Mouse (Mus musculus): ENCODE results near the gene Oxsr1. TPM values are rescaled to one million over a fixed set of nuclear protein-coding genes. Genes with fewer than 3 reads are reported as not detected.
A peak's percentile ranks its signal among the peaks of the same experiment; 100 is the strongest.

The Oxsr1 gene
- total RNA-seq, 2 experiments from 2014 or later, result 32.1 to 33.8 TPM

DNA sequence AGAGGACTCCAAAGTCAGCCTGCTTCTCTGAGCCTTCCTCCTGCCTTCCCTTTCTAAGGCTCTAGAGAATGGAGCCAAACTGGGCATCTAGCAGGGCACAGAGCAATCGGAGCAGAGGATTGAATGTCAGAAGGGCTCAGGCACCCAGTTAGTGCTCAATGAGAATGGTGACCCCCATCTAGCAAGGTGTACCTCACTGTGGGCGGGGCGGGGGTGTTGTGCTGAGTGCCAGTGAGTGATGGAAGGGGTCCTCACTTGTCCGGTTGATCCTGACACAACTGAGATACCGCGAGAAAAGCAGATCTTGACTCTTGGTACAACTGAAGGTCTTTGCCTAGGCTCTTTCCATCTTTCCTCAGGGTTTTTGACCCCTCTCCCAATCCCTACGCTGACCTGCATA lies 16.9 kb upstream of the Oxsr1 start:
- DNase-seq (ENCODE audit: low spot score in 2 of 2), result no peak

DNA sequence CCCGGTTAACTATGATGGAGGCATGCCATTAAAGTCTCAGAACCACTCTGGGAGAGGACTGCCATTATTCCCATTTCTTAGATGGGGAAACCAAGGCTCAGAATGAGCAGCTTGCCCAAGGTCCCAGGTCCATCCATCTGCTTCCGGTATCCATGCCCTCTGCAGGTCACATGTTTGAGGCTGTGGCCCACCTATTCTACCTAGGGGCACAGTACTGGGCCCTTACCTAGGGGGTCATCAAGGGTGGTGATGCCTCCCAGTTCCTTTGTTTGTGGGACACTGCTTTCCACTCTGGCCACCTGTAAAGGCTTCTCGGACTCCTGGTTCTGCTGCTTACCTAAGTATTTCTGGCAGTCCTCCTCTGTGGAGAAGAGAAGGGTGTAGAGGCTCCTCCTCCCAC lies 16.1 kb upstream of the Oxsr1 start:
- DNase-seq (ENCODE audit: low spot score in 2 of 2), result no peak

DNA sequence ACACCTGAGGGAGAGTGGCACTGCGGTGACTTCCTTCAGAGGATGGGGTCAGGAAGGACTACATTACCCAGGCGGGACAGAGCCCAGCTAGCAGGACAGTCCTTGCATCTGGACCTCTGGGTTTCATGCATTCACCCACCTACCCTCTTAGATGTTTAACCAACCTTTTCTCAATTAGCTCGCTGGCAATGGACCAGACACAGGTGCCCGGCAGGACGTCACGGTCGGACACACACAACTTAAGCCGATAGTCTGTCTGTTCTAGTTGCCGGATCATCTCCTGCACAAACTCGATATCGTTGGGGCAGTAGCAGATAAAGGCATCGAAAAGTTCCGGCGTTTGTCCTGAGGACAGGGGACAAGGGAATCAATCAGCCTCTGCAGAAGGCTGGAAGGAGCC lies 15.6 kb upstream of the Oxsr1 start:
- no peak for DNase-seq (ENCODE audit: low spot score in 2 of 2)

DNA sequence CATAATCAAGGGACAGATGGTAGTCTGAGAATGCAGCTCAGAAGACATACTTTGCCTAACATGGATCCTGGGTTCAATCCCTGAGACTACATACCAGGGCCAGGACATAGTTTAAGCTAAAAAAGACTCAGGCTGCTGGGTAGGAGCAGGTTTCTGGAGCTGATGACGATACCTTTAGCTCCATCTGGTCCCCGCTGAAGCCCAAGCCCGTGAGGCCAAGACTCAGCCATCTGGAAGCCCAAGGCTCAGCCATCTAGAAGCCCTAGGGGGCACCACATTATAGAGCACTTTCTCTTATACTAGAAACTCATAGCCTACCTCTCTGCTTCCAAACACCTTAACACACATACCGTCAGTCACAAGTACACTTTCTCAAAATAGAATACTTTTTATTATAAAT lies 13.3 kb upstream of the Oxsr1 start:
- no peak for DNase-seq (ENCODE audit: low spot score in 2 of 2)

DNA sequence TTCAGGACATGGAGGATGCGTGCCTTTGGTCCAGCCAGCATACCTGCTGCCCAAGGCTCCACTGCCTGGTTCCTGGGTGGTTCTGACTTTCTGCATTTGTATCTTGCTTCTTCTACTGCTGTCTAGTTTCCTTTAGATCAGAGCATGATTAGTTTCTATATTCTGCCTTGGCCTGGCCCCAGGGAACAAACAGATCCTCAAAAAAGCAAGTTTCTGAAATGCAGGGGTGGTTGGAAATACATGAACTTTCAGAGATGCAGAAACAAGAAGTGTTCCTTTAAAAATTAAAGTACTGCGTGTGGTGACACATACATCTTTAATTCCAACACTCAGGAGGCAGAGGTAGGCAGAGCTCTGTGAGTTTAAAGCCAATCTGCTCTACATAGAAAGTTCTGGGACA lies 12.6 kb upstream of the Oxsr1 start:
- DNase-seq (ENCODE audit: low spot score in 2 of 2), result peak; percentile 32 to 50

DNA sequence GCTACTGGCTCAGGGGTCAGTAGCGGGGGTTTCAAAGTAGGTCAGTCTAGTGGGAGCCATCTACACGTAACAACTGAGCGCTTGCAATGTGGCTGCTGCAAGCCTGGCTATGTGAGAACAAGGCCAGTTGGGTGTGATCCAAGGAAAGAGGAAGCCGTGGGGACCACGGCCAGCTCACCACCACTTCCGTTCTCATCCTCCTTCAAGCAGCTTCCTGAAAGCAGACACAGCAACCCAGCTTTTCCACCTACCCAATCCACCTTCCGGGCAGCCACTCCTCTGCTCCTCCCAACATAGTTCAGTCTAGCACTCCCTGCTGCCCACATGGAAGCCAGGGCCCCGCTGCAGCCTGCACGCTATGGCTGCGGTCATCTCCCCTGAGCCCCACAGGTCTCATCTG lies 12.1 kb upstream of the Oxsr1 start:
- DNase-seq (ENCODE audit: low spot score in 2 of 2), result peak; percentile 35 to 55

DNA sequence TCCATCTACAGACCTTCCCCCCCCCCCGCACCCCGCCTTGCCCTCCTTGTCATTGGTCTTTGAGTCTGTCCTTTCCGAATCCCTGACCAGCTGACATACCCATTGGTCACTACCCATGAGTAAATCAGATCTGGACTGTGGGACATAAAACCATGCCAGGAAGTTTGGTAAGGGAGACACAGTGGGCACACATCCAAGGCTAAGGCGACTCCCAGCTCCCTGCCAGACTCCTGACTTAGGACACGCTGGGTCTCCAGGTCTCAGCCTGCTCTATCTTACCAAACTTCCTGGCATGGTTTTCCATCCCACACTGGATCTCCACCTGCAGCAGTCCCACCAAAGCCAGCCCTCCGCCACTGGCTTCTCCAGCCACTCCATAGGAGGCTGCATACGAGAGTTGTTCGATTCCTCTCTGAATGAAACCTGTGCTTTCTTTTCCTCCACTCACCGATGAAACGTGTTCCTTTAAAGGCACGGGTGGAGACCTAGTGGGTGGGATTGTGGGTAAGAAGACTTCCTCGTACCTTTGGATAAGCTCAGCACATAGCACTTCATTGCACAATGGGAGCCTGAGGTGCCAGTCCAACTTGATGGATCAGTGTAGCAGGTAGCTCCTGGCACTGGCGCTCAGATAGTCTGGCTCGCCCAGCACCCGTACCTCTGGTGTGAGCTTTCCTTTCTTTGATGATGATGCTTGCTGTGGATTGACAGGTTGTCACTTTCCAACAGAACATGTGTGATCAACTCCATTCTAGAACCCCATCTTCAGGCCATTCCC lies 8.1 kb upstream of the Oxsr1 start:
- DNase-seq (ENCODE audit: low spot score in 2 of 2), result no peak

DNA sequence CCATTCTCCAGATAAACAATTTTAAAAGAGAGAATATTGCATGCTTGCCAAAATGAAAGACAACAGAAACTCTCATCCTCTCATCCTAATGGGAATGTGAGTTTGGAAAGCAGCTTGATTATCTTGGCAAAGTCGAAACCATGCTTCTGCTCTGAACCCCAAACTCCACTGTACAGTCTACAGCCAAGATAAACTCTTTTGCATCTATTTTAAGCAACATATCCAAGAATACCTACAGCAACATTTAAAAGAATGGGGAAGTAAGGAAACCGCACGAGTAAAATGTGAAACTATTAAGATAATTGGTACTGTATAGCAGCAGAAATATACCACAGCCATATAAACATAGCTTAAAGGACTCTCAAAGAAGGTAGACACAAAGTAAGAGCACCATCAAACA lies 6.3 kb upstream of the Oxsr1 start:
- no peak for DNase-seq (ENCODE audit: low spot score in 2 of 2)

DNA sequence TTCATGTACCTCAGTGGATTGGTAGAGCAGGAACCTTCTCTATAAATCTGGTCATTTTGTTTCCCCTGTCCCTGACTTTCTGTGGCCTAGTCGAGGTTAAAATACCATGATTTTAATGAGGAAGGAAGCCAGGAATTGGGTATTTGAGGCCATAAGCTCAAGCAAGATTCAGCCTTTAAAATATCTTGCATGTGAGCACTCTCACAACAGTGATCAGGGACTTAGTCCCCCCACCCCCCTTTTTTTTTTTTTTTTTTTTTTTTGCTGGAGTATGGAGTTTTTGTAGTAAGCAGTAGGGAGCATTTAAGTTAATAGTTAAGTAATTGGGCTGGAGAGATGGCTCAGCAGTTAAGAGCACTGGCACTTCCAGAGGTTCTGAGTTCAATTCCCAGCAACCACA lies 1.9 kb upstream of the Oxsr1 start:
- no peak for DNase-seq (ENCODE audit: low spot score in 2 of 2)

DNA sequence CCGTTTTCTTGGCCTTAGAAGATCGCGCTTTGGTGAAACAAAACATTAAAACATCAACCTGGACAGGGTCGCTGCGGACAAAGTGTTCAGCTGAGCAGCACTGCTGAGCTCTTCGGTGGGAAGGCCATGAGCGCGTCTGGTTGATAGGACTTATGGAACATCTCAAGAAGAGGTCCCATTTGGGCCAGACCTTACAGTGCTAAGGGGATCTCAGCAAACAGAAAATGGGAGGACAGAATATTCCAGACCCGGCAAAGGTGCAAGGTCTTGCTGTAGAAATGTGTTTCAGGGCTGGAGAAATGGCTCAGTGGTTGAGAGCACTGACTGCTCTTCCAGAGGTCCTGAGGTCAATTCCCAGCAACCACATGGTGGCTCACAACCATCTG lies 1.0 kb upstream of the Oxsr1 start:
- DNase-seq (ENCODE audit: low spot score in 2 of 2), result no peak

DNA sequence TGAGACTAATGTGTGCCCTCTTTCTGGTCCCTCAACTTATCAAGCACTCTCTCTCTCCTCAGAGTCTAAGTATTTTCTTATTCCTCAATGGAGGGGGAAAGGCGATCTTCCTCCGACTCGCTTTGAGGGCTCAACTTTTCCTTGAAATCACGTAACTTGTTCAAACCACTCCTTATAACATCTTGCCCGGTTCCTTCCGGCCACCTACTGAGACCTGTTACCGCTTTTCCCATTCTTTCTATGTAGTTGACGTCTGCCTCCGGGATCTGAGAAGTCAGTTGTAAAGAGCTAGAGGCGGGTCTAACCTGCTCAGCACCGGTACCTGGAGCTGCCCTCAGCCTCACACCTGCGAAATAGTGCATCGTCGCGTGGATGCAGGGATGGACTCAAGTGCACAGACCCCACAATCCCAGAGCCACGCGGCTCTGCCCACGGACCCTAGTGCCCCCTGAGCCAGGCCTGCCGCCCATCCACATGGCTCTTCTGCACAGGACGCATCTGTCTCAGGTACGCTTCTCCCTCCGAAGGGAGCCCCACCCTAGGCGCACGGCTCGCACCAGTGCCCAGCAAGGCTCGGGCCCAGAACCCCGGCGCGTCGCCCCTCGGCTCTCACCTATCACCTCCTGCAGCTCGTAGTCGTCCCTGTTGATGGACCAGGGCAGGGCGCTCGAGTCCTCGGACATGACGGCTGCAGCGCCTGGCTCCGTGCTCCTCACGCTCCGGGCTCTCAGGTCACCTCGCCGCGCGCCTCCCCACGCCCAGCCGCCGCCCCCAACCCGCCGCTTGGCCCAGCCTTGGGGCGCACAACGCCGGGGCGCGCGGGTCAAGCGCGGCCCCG lies 616 bp downstream of the Oxsr1 start:
- no peak for DNase-seq (ENCODE audit: low spot score in 2 of 2)

DNA sequence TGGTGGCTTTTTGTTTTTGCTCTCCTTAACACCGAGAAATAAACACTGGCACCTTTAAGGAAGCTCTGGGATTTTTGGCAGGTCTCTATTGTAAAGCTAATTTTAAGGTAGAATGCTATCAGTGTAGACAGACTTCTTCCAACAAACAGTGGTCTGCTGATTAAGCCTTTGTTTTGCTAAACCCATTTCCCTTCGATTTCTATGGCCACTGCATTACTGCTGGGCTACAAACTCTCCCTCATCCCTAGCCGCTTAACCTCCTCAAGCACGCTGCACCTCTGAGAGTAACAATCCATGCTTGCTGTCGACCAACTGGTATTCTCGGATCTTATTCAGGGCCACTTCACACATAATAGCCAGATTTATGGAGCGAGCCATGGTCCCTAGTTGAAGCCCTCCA lies 1.3 kb downstream of the Oxsr1 start:
- DNase-seq (ENCODE audit: low spot score in 2 of 2), result no peak

DNA sequence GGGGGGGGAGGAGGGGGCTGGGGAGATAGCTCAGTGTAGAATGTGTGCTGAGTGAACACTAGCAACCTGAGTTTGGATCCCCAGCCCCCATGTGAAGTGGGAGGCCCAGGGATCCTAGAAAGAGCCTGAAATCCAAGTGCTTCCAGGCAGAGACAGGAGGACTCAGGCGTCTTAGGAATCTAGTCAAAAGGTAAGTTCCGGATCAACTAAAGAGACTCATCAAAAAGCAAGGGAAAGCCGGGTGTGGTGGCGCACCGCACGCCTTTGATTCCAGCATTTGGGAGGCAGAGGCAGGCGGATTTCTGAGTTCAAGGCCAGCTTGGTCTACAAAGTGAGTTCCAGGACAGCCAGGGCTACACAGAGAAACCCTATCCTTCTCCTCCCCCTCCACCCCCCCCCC lies 1.8 kb downstream of the Oxsr1 start:
- no peak for DNase-seq (ENCODE audit: low spot score in 2 of 2)

DNA sequence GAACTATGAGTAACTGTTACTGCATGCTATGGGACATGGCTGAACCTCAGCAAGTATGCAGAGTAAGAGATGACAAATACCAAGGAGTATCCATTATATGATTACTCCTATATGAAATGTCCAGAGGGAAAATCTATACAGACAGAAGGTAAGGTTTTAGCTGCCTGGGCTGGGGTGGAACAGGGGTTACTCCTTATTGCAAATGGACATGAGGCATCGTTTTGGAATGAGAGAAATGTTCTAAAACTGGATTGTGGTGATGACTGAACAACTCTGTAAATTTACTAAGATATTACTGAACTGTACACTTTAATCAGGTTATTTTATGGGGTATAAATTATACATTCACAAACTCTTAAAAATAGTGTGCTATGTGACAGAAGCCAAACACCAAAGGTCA lies 3.3 kb downstream of the Oxsr1 start:
- DNase-seq (ENCODE audit: low spot score in 2 of 2), result no peak

DNA sequence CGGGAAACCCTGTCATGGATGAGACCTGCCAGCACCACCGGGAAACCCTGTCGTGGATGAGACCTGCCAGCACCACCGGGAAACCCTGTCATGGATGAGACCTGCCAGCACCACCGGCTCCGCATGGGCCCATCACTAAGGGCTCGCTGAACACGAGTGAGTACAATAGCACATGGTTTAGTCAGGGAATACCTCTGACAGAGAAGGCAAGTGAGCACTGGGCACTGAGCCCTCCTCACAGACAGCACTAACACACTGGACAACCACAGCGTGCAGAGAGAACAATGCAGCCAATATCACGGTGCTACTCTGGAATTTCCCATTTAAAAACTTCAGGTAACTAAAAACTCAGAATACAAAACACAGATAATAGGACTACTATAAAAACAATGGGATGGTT lies 9.1 kb downstream of the Oxsr1 start:
- no peak for DNase-seq (ENCODE audit: low spot score in 2 of 2)

DNA sequence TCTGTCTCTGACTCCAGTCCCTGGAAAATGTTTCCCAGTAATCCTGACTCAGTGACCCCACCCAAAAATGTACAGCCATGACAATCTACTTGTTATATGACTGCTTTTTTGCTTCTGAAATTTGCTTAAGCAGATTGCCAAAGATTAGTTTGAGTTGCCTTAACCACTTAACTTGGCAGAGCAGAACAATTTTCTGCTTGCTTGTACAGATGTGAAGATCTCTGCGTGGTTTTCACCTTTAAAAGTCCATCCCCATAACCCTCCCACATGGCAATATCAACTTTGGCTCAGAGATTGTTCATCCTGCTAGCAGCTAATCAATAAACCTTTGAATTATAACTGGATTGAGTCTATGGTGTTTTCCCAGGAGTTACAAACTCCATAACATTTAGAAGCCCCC lies 13.2 kb downstream of the Oxsr1 start:
- no peak for DNase-seq (ENCODE audit: low spot score in 2 of 2)

DNA sequence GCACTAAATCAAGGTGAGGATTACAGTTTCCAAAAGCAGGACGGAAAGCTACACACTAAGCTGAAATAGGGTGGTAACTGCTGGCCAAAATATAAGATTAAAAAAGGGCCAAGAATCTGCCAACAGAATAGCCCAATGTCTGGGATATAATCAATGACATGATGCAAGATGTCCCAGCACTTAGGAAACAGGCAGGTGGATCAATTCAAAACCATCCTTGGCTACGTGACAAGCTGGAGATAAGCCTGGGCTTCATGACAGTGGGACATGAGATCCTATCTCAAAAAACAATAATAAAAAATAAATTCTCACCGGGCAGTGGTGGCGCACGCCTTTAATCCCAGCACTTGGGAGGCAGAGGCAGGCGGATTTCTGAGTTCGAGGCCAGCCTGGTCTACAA lies 16.4 kb downstream of the Oxsr1 start:
- DNase-seq (ENCODE audit: low spot score in 2 of 2), result no peak

DNA sequence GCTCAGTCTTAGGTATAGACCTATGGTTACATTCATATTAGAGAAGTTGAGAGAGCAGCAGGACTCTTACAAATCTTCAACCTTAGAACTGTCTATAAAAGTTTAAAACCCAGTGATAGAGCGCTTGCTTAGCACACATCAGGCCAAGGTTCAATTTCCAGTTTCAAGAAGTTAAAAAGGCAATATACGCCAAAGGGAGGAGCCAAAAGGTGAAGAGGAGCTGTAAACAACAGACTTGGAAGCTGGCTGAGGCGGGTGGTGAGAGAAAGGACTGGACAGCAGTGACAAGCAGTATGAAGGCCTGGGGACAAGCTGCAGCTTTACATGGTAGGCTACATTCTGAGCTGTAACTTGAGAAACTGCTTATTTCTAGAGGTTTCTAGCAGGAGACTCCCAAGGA lies 23.7 kb downstream of the Oxsr1 start:
- no peak for DNase-seq (ENCODE audit: low spot score in 2 of 2)

DNA sequence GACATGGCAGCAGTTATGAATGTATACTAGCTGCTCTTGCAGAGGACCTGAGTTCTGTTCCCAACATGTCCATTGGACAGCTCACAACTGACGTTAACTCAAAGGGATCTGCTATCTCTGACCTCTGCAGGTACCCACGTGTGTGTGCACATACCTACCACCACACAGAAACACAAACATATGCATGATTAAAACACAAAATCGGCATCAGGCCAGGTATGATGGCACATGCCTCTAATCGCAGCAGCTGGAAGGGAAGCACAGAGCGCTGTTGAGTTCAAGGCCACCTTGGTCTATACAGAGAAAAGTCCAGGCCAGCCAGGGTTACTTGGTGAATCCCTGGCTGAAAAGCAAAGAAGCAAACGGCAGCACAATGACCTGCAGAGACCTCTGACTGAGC lies 24.5 kb downstream of the Oxsr1 start:
- DNase-seq (ENCODE audit: low spot score in 2 of 2), result no peak

DNA sequence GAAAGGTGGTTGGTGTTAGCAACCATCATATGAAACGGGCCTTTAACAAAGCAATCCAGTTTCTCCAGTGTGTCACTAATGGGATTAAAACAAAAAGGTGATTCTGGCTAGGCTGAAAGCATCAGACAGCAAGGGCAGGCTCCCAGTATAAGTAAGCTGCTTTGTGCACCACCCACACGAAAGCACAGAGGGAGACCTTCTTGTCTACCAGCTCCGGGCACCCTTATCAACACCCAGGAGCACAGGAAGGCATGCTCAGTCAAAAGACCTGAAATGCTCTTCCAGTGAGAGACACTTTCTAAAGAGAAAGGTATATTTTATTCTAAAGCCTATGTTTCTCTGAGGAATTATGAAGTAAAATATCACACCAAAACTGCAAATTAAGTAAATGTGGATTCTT lies 31.4 kb downstream of the Oxsr1 start:
- no peak for DNase-seq (ENCODE audit: low spot score in 2 of 2)

DNA sequence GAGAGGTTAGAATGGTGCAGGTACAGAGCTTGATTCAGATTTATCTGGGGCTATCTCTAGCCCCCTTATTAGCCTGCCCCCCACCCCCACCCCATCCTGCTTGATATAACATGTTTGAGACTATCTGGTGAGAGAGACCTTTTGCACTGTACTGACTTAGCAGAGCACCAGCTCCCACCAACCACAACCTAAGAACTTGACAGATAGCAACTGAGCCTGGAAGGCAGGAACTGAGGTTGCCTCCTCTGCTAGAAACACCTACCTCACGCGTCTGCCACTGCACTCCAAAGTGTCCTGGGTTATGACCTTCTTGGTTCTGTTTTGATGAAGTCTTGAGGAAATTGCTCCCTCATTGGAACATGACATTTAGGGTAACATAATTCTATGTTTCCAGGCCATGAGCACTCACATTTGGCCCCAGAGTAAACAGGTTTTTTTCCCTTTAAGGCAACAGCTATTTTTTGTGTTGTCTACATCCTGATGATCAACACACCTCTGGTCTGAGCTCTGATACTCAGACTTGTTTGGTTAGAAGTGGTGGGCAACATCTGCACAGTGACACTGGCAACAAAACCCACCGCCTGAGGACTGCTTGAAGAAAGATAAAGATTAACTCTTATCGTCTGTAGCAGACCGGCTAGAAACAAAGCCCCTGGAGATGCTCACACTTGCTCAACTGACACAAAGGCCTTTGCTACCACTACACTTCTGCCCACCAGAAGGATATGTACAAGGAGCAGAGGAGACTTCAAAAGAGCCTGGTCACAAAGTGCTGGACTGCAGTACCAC lies 41.1 kb downstream of the Oxsr1 start:
- no peak for DNase-seq (ENCODE audit: low spot score in 2 of 2)

DNA sequence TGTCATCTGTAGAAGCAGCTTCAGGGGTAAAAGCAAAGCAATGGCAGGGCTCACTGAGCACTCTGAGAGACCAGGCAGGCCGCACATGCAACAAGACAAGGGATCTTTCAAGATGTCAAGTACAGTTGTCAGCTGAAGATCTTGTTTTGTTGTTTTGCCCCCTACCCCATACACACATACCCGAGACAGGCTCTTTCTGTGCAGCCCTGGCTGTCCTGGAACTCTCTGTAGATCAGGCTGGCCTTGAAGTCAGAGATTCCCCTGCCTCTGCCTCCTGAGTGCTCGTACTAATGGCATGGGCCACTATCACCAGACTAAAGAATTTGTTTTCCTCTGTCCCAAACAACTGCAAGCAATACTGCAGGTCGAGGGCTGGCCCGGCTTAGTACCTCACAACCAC lies 44.2 kb downstream of the Oxsr1 start:
- no peak for DNase-seq (ENCODE audit: low spot score in 2 of 2)

All from left cerebral cortex, adult 18-20 months (tissue).